Mouse (Mus musculus) c-Kit-negative CD71-positive TER-119-positive erythroid progenitor cells, embryonic 14.5 days (primary cell): ENCODE data around the gene Grin2d.

ENCODE experiments used
- DNase-seq: peaks from one replicate; pipeline ENCODE4 v3.0.0-alpha.2; 2013; ENCODE audit warnings: low read depth, low spot score

Gene Grin2d

DNA sequence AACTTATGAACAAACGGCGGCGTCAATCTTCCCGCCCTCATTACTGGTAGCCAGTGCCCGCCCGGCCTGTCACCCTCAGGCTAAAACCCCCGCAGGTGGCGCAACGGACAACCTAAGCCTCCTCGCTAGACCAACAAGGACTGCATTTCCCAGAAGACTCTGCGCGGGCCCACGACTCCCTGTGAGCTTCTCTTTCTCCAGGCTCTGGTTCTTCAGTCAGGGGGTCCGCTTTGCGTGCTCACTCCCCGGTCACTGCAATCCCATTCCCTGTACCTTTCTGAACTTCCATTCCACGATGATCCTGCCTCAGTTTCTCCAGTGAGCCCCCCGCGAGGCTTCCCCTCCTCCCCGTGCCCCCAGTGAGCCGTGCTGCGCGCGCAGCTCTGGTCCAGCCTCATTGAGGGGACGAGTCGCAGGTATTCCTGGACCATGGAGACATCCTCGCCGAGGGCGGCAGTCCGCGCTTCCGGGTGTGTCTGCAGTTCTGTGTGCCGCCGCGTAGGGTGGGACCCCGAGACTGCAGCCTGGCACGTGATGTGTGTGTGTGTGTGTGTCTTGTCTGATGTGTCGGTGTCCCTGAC lies 94.6 kb downstream of the Grin2d start, which contains the start of gene Lmtk3:
Gene Lmtk3 (plus strand): TSS at position 228 of the 581 bp plus-strand sequence.
- DNase-seq, result no peak

DNA sequence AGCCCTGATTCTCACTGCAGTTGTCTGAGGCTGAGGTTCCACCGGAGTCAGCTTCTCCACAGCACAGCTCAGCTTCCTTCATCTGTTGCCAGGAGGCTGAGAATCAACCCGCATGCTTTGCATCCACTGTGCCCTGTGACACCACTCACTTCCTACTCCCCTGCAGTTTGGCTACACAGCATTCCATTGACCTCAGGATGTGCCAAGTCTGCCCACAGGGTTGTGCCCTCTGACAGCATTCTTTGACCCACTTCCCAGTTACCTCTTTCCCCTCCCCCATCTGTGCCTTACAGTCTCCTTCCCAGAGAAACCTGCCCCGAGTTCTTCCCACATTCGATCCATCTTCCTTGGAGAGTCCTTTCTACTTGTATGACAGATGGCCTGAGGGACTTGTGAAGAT lies 95.9 kb downstream of the Grin2d start:
- DNase-seq, result no peak
